Mouse (Mus musculus) urinary bladder, postnatal 4 days (tissue): ENCODE results near the gene Dnah7b.
"Not testable (repeated sequence)": the region's sequence is repeated elsewhere in the genome, so short reads cannot be mapped to it uniquely, and the experiment has no call there.

Experiments used
- DNase-seq, 2 experiments: peaks; one replicate each; pipeline ENCODE4 v3.0.0; 2021 to 2022; ENCODE audit warnings: low spot score in 2 of 2

Dnah7b gene

DNA sequence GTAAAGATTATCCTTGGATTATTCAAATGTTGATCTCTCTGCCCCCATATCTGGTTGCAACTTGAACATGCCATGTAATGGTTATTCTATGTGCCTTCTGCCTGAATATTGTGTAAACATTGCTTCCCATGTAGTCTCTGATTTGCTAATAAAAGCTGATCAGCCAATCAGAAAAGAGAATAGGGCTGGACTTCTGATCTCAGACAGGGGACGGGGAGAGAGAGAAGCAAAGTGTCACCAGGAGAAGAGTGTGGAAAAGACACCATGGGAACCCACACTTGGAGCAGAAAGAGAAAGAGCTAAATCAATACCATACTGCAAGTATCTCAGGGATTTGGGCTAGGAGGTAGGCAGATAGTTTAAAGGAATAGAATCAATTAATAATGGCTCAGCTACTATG, at the start of gene Dnah7b:
Gene Dnah7b (plus strand): TSS at position 301 of the 400 bp plus-strand sequence.
- DNase-seq: no peak

GRCm38 (mm10) chr1:46018382-46018977, 47.6 kb upstream of the Dnah7b start:
- no peak for DNase-seq

- DNase-seq: no peak
These were observed 43.9 kb upstream of the Dnah7b start for GRCm38 (mm10) chr1:46022262-46022661.

GRCm38 (mm10) chr1:46031993-46032555, 34.0 kb upstream of the Dnah7b start:
- no peak for DNase-seq

DNA sequence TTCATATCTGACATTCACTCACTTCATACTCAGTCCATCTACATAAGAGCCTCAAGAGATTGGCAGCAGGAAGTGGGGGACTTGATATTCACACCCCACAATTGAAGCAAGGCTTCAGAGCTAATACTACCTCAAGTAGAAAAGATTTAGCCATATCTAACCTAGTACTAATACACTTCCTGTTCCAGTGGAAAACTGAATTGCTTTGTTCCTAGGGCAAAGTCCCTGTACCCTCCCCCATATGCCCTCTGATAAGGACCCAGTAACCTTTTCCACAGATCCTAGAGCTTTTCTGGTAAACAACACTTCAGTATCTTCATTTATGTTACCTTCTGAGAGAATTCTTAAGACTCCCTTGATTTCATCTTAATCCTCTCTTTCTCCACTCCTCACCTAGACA, 17.9 kb upstream of the Dnah7b start:
- no peak for DNase-seq

DNA sequence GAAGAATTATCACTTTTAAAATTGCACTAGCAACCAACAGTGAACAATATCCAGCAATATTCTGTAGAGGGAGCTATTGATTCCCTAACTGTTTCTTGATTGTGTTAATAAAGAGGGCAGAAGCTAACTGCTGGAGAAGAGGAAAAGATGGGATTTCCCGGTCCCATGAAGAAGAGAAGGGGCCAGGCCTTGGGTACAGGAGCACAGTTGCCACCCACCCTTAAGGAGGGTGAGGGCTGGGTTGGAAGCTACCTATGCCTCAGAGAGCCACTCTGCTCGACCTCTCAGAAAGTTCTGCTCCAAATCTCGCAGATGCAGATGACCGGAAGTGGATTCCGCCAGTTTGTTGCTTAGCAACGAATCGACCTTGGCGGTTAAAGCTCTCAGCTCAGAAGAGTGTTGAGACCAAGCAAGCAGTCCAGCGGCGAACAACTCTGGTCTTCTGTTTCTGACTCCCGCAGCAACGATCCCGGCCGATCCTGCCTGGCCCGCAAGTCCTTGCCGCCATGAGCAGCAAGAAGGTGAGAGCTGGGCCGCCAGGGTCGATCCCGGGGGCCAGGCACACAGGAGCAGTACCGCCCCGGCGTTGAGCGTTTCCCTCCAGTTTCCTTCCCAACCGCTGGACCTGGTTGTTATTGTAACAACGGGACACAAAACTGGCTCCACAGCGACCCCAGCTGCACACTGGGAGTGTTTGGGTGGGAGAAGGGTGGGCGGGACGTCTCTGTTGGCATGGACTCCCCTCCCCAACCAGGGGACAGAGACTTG, 553 bp downstream of the Dnah7b start:
- peak; percentile 67 to 68 for DNase-seq

DNA sequence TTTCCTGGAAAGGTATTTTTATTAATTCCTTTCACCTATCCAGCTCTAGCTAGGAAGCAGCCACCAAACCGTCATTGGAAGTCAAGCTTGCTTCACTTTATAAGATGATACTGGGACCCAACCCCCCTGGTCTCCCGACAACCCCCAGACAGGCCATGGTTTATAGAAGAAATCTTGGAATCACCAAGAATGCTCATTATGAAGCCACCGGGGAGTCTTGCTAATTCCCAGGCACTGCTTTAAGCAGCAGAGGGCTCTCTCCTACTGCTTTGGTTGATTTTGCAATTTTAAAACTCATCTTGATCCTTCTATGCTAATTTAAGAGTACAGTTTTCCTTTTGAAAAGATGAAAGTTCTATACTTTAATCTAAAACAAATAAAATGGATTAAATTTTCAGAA, 2.7 kb downstream of the Dnah7b start:
- DNase-seq: not testable (repeated sequence)

DNA sequence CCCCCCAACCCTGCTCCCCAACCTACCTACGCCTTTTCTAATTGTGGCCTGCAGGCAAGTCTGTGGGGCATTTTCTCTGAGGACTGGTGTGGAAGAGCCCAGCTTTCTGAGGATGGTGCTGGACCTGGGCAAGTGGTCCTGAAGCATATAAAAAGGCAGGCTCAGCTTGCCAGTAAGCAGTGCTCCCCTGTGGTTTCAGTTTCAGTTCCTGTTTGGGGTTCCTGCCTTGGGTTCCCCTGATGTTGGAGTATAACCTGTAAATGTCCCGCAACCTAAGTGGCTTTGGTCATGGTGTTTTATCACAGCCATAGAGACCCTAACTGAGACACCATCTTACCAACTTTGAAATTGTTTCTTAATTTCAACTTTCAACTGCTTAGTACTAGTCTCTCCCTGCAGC, 11.8 kb downstream of the Dnah7b start:
- no peak for DNase-seq

- no peak for DNase-seq
These were observed 34.4 kb downstream of the Dnah7b start for GRCm38 (mm10) chr1:46100484-46100883.

DNA sequence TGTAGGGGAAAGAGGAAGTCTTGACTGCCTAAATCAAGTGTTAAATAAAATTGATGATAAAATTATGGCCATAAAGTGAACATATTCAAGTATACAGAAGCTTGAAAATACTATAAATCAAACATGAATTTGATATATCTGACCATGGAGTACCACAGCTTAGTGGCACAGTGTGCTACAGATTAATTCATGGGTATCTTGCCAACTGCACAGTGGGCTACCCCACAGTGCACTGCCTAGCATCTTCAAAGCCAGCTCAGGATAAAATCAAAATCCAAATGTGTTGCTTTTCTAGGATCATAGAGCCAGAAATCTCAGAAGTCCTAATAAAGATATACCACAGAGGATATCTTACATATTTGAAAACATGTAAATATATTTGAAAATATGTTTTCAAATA, 46.5 kb downstream of the Dnah7b start:
- not testable (repeated sequence) for DNase-seq

DNA sequence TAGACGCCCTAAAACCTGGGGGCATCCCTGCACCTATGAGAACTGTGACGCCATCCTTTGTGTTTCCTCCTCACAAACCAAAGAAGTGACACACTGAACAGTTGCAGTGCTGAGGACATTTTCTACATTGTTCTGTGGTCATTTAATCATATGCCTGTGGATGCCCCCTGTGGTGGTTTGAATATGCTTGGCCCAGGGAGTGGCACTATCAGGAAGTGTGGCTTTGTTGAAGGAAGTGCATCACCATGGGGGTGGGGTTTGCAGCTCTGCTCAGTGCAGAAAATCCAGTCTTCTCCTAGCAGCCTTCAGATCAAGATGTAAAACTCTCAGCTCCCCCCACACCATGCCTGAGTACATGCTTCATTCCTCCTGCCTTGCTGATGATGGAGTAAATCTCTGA, 51.1 kb downstream of the Dnah7b start:
- not testable (repeated sequence) for DNase-seq

- DNase-seq: no peak
These were observed 61.9 kb downstream of the Dnah7b start for GRCm38 (mm10) chr1:46128058-46128457.

GRCm38 (mm10) chr1:46196835-46197234, 130.7 kb downstream of the Dnah7b start:
- not testable (repeated sequence) for DNase-seq

DNA sequence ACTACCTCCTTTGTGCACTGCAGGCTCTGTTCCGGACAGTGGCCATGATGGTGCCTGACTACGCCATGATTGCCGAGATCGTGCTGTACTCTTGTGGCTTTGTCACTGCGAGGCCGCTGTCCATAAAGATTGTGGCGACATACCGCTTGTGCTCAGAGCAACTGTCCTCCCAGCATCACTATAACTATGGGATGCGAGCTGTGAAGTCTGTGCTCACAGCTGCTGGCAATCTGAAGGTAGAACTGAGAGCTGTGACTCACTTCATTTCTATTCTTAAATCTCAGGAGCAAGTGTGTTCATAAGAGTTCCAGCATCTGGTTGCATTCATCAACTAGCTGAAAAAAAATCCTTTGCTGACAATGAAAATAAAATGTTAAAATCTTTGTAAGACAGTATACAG, 135.1 kb downstream of the Dnah7b start:
- not testable (repeated sequence) for DNase-seq

GRCm38 (mm10) chr1:46210014-46210588, 144.0 kb downstream of the Dnah7b start:
- not testable (repeated sequence) for DNase-seq

DNA sequence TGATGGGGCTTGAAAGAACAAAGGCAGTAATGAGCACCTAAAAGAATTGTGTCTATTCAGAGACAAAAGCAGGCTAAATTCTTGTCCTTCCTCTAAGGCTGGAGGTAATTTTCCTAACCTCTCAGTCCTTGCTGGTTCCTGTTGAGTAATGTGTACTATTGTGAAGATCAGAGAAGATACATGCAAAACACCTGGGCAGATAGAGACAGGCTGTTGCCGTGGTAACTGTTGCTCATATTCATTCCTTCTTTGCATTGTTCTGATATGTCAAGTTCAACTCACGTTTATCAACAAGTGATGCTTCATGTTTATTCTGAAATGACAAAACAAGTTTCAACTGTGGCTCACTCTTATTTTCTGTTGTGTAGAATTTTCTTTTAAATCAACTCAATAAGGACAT, 156.6 kb downstream of the Dnah7b start:
- DNase-seq: not testable (repeated sequence)

GRCm38 (mm10) chr1:46226136-46226535, 160.0 kb downstream of the Dnah7b start:
- not testable (repeated sequence) for DNase-seq

GRCm38 (mm10) chr1:46268841-46269240, 202.7 kb downstream of the Dnah7b start:
- DNase-seq: not testable (repeated sequence)

GRCm38 (mm10) chr1:46271927-46272326, 205.8 kb downstream of the Dnah7b start:
- no peak for DNase-seq

- not testable (repeated sequence) for DNase-seq
These were observed 212.2 kb downstream of the Dnah7b start for GRCm38 (mm10) chr1:46278057-46278910.

DNA sequence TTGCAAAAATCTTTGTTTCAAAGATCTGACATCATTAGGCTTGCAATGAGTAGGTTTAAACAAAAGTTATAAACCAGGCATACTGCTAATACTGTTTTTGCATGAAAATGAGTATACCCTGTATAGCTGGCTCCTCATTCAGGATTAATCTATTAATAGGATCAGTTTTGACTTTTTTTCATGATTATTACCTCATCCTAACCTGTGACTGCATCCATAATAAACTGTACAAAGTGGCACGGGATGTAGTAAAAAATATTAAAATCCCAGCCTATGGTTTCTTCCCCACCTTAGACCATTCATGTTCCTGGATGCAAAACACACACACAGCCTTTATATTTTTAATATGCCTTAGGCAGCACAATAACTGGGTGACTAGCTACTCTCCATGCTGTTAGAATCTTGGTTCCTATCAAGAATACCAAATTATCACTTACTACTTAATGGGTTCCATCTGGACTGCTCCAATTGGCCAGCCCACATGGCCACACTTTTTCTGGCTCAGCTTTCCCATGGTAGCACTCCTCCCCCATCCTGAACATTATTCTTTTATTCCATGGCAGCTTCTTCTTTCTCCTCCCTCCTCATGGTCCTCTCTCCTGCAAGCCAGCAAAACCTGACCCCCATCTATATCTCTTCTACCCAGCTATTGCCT, 212.9 kb downstream of the Dnah7b start:
- DNase-seq: not testable (repeated sequence)
